Mouse (Mus musculus) erythroblast, embryonic 14.5 days (primary cell): ENCODE measurements around the gene Gm33543.

Experiments used
- GATA1 ChIP-seq: IDR thresholded peaks from 2 replicates; pipeline ENCODE4 v1.6.1; 2012; ENCODE audit warnings: low read length, inconsistent platforms, mixed read lengths
- TAL1 ChIP-seq: IDR thresholded peaks from 3 replicates; pipeline ENCODE4 v1.6.1; 2012; ENCODE audit warnings: low read length, inconsistent platforms, mixed read lengths

DNA sequence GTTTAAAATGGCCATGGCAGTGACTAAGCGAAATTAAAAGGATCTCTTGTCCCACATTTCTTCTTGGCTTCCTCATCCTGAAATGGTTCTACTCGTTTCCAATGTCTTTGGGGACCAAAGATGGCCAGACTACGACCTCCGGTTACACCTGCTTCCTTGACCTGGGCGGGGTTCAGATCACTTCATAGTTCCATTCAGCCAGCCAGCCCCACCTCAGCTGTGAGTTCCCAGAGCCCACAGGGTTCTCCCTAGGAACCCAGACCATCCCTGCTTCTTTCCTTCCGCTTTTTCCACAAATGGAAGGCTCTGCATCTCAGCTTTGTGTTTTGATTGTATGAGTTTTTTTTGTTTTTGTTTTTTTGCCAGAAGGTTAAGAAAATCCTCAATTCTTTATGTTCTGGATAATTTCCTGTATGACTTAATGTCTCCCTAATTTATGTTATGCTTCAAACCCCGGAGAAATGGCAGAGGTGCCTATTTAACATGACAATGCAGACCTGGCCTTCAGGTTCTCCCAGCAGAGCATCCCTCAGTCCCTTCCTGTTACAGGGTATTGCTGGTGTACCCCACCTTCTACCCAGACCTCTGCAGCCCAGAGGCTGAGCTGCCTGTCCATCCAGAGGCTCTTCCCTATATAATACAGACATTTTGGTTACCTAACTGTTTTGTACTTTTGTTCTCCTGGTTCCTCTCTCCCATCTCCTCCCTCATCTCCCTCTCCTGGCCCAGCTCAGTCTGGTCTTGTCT lies 48.7 kb upstream of the Gm33543 start:
- TF ChIP-seq GATA1 (no peak), TAL1 (no peak)
